Mouse (Mus musculus) spleen, adult 2 months (tissue): ENCODE measurements at regions not wholly inside any gene's neighbourhood (a gene's known extent, or its start where the extent isn't known, plus 50 kb on each side); places are given as distances from the start of the nearest gene placed in this dataset.

Experiments
- CTCF ChIP-seq: fragments of 200-500 bp; IDR thresholded peaks from 2 replicates; pipeline ENCODE4 v1.5.1; 2011; ENCODE audit warnings: mild to moderate bottlenecking, inconsistent platforms; ENCODE audit not compliant: insufficient read depth, insufficient read length, insufficient replicate concordance; ENCODE audit errors: extremely low read depth
- POLR2A ChIP-seq: fragments of 200-500 bp; IDR thresholded peaks from 2 replicates; pipeline ENCODE4 v1.6.1; 2011; ENCODE audit warnings: low read depth, low read length, inconsistent platforms

GRCm38 (mm10) chr3:149757910-149758592 lies 767.7 kb upstream of the Adgrl2 start:
- no peak for TF ChIP-seq CTCF
- TF ChIP-seq POLR2A: no peak
